Mouse (Mus musculus) MEL (cell line): ENCODE measurements around the gene Mmgt2. TPM values are rescaled to one million over a fixed set of nuclear protein-coding genes. Genes with fewer than 3 reads are reported as not detected.

Source experiments
- DNase-seq: peaks from one replicate; pipeline ENCODE4 v3.0.0; 2011; ENCODE audit warnings: low read depth, low spot score
- H3K27ac ChIP-seq: 2 replicates; pipeline ENCODE4 v1.5.1; 2012; ENCODE audit warnings: low read depth, mild to moderate bottlenecking, control low read depth, low read length, moderate library complexity; ENCODE audit not compliant: control insufficient read depth
- H3K27me3 ChIP-seq, 2 experiments: fragments of 150-350 bp in 1 of 2; sonication (generic) in 1 of 2; 2 replicates each; pipeline ENCODE4 v1.6.1; 2012; ENCODE audit warnings: low read length in 2 of 2, mild to moderate bottlenecking in 2 of 2, improper control_type of control experiment in 1 of 2, moderate library complexity in 1 of 2; ENCODE audit not compliant: insufficient read depth in 2 of 2, control insufficient read depth in 1 of 2
- H3K36me3 ChIP-seq, 2 experiments: 2 replicates each; pipeline ENCODE4 v1.6.1; 2012 to 2014; ENCODE audit warnings: low read length in 2 of 2, improper control_type of control experiment in 1 of 2, inconsistent platforms in 1 of 2, mild to moderate bottlenecking in 1 of 2; ENCODE audit not compliant: insufficient read depth in 2 of 2, control insufficient read depth in 1 of 2
- H3K4me1 ChIP-seq, 2 experiments: fragments of 150-350 bp in 1 of 2; sonication (generic) in 1 of 2; 2 replicates each; pipeline ENCODE4 v1.6.1; 2012; ENCODE audit warnings: low read length in 2 of 2, improper control_type of control experiment in 1 of 2, mild to moderate bottlenecking in 1 of 2; ENCODE audit not compliant: insufficient read depth in 2 of 2, control insufficient read depth in 1 of 2
- H3K4me3 ChIP-seq, 2 experiments: fragments of 150-350 bp in 1 of 2; sonication (generic) in 1 of 2; 2 replicates each; pipeline ENCODE4 v1.5.1; 2012; ENCODE audit warnings: low read depth in 2 of 2, low read length in 2 of 2, mild to moderate bottlenecking in 2 of 2, moderate library complexity in 2 of 2, control low read depth in 1 of 2, improper control_type of control experiment in 1 of 2; ENCODE audit not compliant: control insufficient read depth in 1 of 2, insufficient read depth in 1 of 2
- H3K79me2 ChIP-seq: 2 replicates; pipeline ENCODE4 v1.6.1; 2012; ENCODE audit warnings: mild to moderate bottlenecking, low read length, moderate library complexity; ENCODE audit not compliant: control insufficient read depth, poor library complexity, insufficient read depth
- H3K9ac ChIP-seq: 2 replicates; pipeline ENCODE4 v1.6.1; 2012; ENCODE audit warnings: low read depth, mild to moderate bottlenecking, control low read depth, low read length, moderate library complexity; ENCODE audit not compliant: control insufficient read depth, poor library complexity, severe bottlenecking
- H3K9me3 ChIP-seq: fragments of 150-350 bp; sonication (generic); replicated peaks from 2 replicates; pipeline ENCODE4 v1.6.1; 2012; ENCODE audit warnings: mild to moderate bottlenecking, low read length, improper control_type of control experiment, moderate library complexity; ENCODE audit not compliant: insufficient read depth
- CHD2 ChIP-seq: IDR thresholded peaks from 2 replicates; pipeline ENCODE4 v1.6.1; 2011; ENCODE audit warnings: low read length, improper control_type of control experiment
- E2F4 ChIP-seq: IDR thresholded peaks from 2 replicates; pipeline ENCODE4 v1.6.1; 2011; ENCODE audit warnings: low read depth, low read length, improper control_type of control experiment, borderline replicate concordance
- EP300 ChIP-seq, 2 experiments: IDR thresholded peaks; 2 replicates each; pipeline ENCODE4 v1.6.1; 2011; ENCODE audit warnings: improper control_type of control experiment in 2 of 2, low read length in 2 of 2, low read depth in 1 of 2, mild to moderate bottlenecking in 1 of 2
- GABPA ChIP-seq: IDR thresholded peaks from 2 replicates; pipeline ENCODE4 v1.6.1; 2012; ENCODE audit warnings: low read depth, mild to moderate bottlenecking, inconsistent platforms, low read length, improper control_type of control experiment, moderate library complexity
- GATA1 ChIP-seq: IDR thresholded peaks from 2 replicates; pipeline ENCODE4 v1.6.1; 2011; ENCODE audit warnings: low read depth, low read length, improper control_type of control experiment
- MAFK ChIP-seq: IDR thresholded peaks from 2 replicates; pipeline ENCODE4 v1.6.1; 2011; ENCODE audit warnings: low read depth, mild to moderate bottlenecking, low read length, improper control_type of control experiment, borderline replicate concordance
- MAX ChIP-seq: IDR thresholded peaks from 2 replicates; pipeline ENCODE4 v1.6.1; 2011; ENCODE audit warnings: low read length, improper control_type of control experiment
- MAZ ChIP-seq: IDR thresholded peaks from 2 replicates; pipeline ENCODE4 v1.6.1; 2012; ENCODE audit warnings: low read depth, mild to moderate bottlenecking, inconsistent platforms, low read length, improper control_type of control experiment
- MYB ChIP-seq: IDR thresholded peaks from 2 replicates; pipeline ENCODE4 v1.6.1; 2011; ENCODE audit warnings: mild to moderate bottlenecking, low read depth, low read length, improper control_type of control experiment
- NELFE ChIP-seq: IDR thresholded peaks from 2 replicates; pipeline ENCODE4 v1.6.1; 2011; ENCODE audit warnings: low read depth, low read length, improper control_type of control experiment
- NRF1 ChIP-seq: IDR thresholded peaks from 2 replicates; pipeline ENCODE4 v1.6.1; 2014; ENCODE audit warnings: low read depth, mild to moderate bottlenecking, inconsistent platforms, low read length, improper control_type of control experiment, moderate library complexity; ENCODE audit not compliant: poor library complexity, insufficient read depth, severe bottlenecking
- POLR2A ChIP-seq, 2 experiments: IDR thresholded peaks; 2 replicates each; pipeline ENCODE4 v1.6.1; 2011 to 2012; ENCODE audit warnings: low read length in 2 of 2, mild to moderate bottlenecking in 2 of 2, control low read depth in 1 of 2, improper control_type of control experiment in 1 of 2, low read depth in 1 of 2, moderate library complexity in 1 of 2; ENCODE audit not compliant: control insufficient read depth in 1 of 2, insufficient read depth in 1 of 2, poor library complexity in 1 of 2
- POLR2AphosphoS2 ChIP-seq: IDR thresholded peaks from 2 replicates; pipeline ENCODE4 v1.6.1; 2011; ENCODE audit warnings: low read length, improper control_type of control experiment
- POLR2AphosphoS5 ChIP-seq: IDR thresholded peaks from 2 replicates; pipeline ENCODE4 v1.6.1; 2012; ENCODE audit warnings: low read depth, borderline replicate concordance, mild to moderate bottlenecking, inconsistent platforms, low read length, moderate library complexity, mixed read lengths
- RAD21 ChIP-seq: IDR thresholded peaks from 2 replicates; pipeline ENCODE4 v1.6.1; 2011; ENCODE audit warnings: mild to moderate bottlenecking, low read depth, low read length, improper control_type of control experiment
- RCOR1 ChIP-seq: IDR thresholded peaks from 2 replicates; pipeline ENCODE4 v1.6.1; 2012; ENCODE audit warnings: low read depth, mild to moderate bottlenecking, inconsistent platforms, low read length, improper control_type of control experiment
- SIN3A ChIP-seq: IDR thresholded peaks from 2 replicates; pipeline ENCODE4 v1.6.1; 2012; ENCODE audit warnings: low read length, improper control_type of control experiment, inconsistent platforms
- TAL1 ChIP-seq: IDR thresholded peaks from 2 replicates; pipeline ENCODE4 v1.6.1; 2012; ENCODE audit warnings: mild to moderate bottlenecking, inconsistent platforms, low read length, moderate library complexity, mixed read lengths
- TBP ChIP-seq: IDR thresholded peaks from 2 replicates; pipeline ENCODE4 v1.8.0; 2011; ENCODE audit warnings: low read depth, low read length, improper control_type of control experiment
- USF1 ChIP-seq: IDR thresholded peaks from 2 replicates; pipeline ENCODE4 v1.6.1; 2014; ENCODE audit warnings: low read depth, mild to moderate bottlenecking, inconsistent platforms, low read length, improper control_type of control experiment, moderate library complexity
- USF2 ChIP-seq, 2 experiments: IDR thresholded peaks; 2 replicates each; pipeline ENCODE4 v1.6.1; 2011 to 2012; ENCODE audit warnings: improper control_type of control experiment in 2 of 2, low read length in 2 of 2, borderline replicate concordance in 1 of 2, inconsistent platforms in 1 of 2, low read depth in 1 of 2, mild to moderate bottlenecking in 1 of 2; ENCODE audit not compliant: insufficient read depth in 1 of 2
- ZKSCAN1 ChIP-seq: IDR thresholded peaks from 2 replicates; pipeline ENCODE4 v1.6.1; 2012; ENCODE audit warnings: low read depth, mild to moderate bottlenecking, inconsistent platforms, low read length, improper control_type of control experiment, moderate library complexity
- polyA plus RNA-seq, 2 experiments: library from polyadenylated mRNA; stranded (reverse) in 1 of 2; unstranded in 1 of 2; fragments of >175 nt in 1 of 2; fragments of >200 nt in 1 of 2; gene quantifications; 2 replicates each; pipeline versions ENCODE4 v1.2.1 to v1.2.4; 2012; ENCODE audit warnings: low replicate concordance in 2 of 2, low read depth in 1 of 2; ENCODE audit not compliant: insufficient read length in 2 of 2, insufficient read depth in 1 of 2, missing spikeins in 1 of 2
- total RNA-seq: library from RNA; depleted of rRNA; stranded (reverse); fragments of 300-350 nt; gene quantifications from 2 replicates; pipeline ENCODE4 v1.2.3, GENCODE M21; 2012

Mmgt2 gene
- total and polyA plus RNA-seq, 3 experiments, result 24.1 to 51.9 TPM; not detected in 1

- Histone ChIP-seq H3K4me3 (no peak overlapping the region), H3K79me2 (no peaks in the 10 kb centered on the region), H3K36me3 (no peaks in the 10 kb centered on the region), H3K27ac (no peak overlapping the region), H3K27me3 (no peaks in the 10 kb centered on the region), H3K9me3 (no peaks in the 10 kb centered on the region), H3K4me1 (no peaks in the 10 kb centered on the region), H3K9ac (no peak overlapping the region)
- TF ChIP-seq E2F4, result no peak
- peak; percentile 56 for TF ChIP-seq USF1
- no peak for DNase-seq
Observed at GRCm38 (mm10) chr11:62636840-62637221, 11.6 kb upstream of the Mmgt2 start.

DNA sequence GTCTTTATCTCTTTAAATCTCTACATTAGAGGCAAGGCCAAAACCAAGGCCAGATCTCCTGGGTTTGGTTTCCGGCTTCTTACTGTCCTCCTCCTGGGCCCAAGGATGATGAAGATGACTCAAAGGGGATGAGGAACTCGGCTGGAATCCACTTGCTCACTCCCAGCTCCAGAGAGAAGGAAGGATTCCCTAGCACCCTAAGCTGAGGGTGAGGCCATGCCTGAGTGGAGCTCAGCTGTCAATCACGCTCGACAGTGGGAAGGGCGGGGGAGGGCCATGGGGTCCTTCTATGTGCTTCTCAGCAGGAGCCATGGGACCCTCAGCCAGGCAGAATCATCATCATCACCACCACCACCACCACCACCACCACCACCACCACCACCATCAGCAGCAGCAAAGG, 11.1 kb upstream of the Mmgt2 start:
- Histone ChIP-seq H3K79me2 (no peaks in the 10 kb centered on the region), H3K27me3 (no peaks in the 10 kb centered on the region), H3K27ac (no peak overlapping the region), H3K9me3 (no peaks in the 10 kb centered on the region), H3K9ac (no peak overlapping the region), H3K4me3 (no peak overlapping the region), H3K4me1 (no peaks in the 10 kb centered on the region), H3K36me3 (no peaks in the 10 kb centered on the region)
- TF ChIP-seq TBP (no peak), GATA1 (no peak), POLR2AphosphoS2 (no peak), USF1 (no peak), MAZ (no peak), GABPA (no peak), NELFE (no peak), RCOR1 (no peak)
- DNase-seq, result no peak

- H3K79me2 ChIP-seq, result no peaks in the 10 kb centered on the region
- H3K4me3 ChIP-seq, result no peak overlapping the region
- no peaks in the 10 kb centered on the region for H3K36me3 ChIP-seq
- H3K4me1 ChIP-seq, result no peaks in the 10 kb centered on the region
- H3K9me3 ChIP-seq, result no peaks in the 10 kb centered on the region
- H3K27ac ChIP-seq, result no peak overlapping the region
- TF ChIP-seq POLR2AphosphoS2 (no peak), CHD2 (no peak), POLR2A (IDR thresholded peaks at IDR 0.05; ENCODE audit: control insufficient read depth in 1 of 2, insufficient read depth in 1 of 2, low read depth in 1 of 2, low read length in 2 of 2, poor library complexity in 1 of 2) (no peak), ZKSCAN1 (no peak), TAL1 (no peak), RAD21 (no peak), NELFE (no peak), SIN3A (no peak), E2F4 (no peak), USF2 (IDR thresholded peaks at IDR 0.05; ENCODE audit: borderline replicate concordance in 1 of 2, insufficient read depth in 1 of 2, low read depth in 1 of 2, low read length in 2 of 2) (no peak), EP300 (IDR thresholded peaks at IDR 0.05; ENCODE audit: low read depth in 1 of 2, low read length in 2 of 2) (no peak), MAZ (no peak), NRF1 (no peak), POLR2AphosphoS5 (no peak), USF1 (no peak), MAFK (no peak), MAX (no peak), MYB (no peak)
- TF ChIP-seq, all 39 proteins: peak for 0
- Histone ChIP-seq H3K9ac (no peak overlapping the region), H3K27me3 (no peaks in the 10 kb centered on the region)
- no peak for DNase-seq
Observed at GRCm38 (mm10) chr11:62637806-62638205, 10.7 kb upstream of the Mmgt2 start.
